Mouse (Mus musculus) heart, adult 8-10 months (tissue): Measurements from ENCODE around the gene Utrn. TPM values are rescaled to one million over a fixed set of nuclear protein-coding genes. Genes with fewer than 3 reads are reported as not detected.

Source experiments
- DNase-seq: peaks from one replicate; pipeline ENCODE4 v3.0.0; 2022; ENCODE audit warnings: low spot score
- total RNA-seq, 4 experiments: library from RNA; stranded (reverse); gene quantifications; 2 replicates each; pipeline ENCODE4 v1.2.4; 2022

Utrn gene
- total RNA-seq, 4 experiments from 2014 or later = 59.3 to 75.7 (median 71.0) TPM

DNA sequence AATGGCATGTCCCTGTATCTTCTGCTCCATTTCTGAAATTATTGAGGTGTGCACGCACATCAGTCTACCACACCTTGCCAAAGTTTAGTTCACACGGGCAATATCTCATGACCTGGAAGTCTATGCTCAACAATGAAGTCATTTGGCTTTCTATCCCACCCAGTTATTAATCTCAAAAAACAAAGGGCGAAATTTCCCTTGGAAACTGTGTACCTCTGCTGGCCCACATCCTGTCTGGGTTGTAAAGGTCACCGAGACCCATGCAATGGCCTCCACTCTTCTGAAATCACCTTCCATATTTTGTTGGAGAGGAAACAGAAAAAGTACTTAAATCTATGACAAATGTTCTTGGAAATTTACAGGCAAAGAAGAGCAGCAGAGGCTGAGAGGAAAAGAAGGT, 70.9 kb downstream of the Utrn start:
- no peak for DNase-seq

DNA sequence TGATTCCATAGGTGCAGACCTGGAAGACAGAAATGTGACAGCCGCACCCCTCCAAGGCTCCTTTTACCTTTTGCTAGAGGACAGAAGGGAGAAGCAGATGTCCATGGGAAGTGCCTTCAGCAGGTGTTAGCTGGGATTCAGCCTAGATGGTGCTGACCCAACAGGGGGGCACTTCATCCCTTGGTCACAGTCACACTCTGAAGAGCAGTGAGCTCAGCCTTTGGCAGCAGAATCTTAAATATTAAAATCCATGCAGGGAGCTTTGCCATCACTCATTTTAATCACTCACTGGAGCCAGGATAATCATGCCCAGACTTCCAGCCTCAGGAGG, 72.7 kb downstream of the Utrn start:
- no peak for DNase-seq

DNA sequence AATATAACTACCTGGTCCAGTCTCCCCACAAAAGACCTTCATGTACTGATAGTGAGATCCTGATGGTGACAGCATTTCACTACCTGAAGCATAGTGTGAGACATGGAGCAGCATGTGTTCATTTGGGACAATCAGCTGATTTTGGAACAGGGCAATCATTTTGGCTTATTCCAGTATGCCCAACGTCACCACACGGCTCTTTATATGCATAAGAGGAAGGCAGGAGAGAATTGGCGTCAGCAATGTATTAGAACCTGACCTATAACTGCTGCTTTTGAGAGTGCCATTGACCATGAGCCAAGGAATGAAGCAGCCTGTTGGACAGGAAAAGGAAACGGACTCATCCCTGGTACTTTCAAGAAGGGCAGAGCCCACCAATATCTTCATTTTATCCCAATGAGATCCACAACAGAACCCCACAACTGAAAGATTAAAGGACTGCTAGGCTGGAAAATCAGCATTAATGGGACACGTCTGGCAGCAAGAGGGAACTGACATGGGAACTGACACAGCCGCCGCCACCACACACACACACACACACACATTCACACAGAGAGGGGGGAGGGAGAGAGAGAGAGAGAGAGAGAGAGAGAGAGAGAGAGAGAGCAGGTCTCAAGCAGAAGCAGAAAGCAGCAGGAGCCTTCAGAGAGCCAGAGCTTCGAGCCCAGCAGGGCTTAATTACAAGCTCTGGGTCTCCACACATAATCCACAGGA, 73.2 kb downstream of the Utrn start:
- no peak for DNase-seq

DNA sequence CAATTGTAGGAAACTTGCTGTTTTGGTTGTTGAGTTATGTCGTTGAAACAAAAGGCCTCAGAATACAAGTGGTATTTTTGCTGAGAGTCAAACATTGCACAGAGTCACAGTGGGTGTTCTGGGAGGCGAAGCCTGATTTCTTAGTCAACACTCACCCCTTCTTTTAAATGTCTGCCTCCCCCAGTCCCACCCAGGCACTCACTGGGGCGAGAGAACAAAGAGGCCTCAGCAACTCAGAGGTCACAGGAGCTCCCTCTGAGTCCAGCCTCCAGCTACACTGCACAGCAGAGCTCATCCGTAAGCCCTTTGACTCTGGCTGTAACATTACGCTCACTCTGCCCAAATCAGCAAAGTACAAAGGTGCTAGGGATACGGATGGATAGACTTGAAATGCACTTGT, 77.1 kb downstream of the Utrn start:
- no peak for DNase-seq

DNA sequence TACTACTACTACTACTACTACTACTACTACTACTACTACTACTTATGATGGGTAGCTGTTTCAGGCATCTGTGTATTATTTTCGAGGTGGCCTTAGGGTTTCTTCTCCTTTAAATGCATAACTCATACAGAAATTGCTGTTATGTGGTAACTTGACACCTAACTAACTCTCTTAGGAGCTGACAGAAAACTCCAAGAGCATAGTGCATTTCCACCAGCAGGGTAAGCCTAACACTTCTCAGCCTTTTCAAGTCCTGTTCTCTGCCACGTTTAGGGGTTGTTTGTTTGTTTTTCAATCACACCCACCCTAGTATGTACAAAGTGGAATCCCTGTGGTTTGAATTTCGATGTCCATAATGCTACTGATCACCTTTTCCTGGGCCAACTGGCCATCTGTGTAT, 78.3 kb downstream of the Utrn start:
- DNase-seq = no peak

DNA sequence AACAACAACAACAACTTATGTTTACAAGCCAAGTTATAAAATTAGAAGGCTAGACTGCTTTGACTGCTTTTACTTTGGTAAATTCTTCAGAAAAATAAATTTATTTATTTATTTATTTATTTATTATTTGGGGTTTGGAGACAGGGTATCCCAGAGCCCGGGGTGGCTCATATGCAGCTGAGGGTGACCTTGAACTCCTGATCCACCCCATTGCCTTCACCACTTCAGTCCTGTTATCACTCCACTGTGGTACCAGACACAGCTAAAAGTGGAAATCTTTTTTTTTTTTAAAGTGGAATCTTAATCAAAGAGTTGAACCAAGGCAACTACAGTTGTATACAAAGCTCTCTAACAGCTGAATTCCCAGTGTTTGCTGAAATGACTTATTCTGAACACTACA, 80.6 kb downstream of the Utrn start:
- DNase-seq = no peak

DNA sequence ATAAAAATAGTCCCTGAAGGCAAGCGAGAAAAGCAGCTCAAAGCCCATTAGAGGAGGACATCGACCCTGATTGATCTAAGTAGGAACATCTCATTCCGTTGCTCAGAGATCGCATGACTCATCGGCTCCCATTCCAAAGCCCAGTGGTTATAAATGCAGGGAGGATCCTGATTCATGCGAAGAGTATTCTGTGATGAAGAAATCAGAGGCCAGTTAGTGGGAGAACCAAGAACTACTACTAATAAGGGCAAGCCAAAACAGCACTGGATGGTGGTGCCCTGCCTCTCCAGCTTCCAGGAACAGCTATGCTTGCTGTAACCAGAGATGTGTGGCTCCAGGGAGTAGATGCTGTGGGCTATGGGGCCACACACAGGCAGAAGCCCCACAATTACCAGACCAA, 81.2 kb downstream of the Utrn start:
- peak; percentile 55 for DNase-seq

DNA sequence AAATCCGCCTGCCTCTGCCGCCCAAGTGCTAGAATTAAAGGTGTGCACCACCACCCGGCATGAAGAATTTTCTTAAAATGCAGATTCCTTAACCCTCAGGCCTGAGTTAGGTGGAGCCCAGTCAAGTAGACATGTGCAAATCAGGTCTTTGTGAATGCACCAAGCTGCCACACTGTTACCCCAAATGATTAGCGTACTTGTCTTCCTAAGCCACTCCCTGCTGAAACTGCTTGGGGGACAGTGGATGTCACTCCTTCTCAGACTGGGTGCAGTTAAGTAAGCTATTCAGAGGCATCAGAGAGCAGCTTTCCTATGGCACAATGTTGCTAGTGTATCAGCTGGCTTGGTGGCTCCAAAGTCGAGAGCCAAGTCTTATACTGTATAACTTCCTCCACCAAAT, 83.9 kb downstream of the Utrn start:
- no peak for DNase-seq

DNA sequence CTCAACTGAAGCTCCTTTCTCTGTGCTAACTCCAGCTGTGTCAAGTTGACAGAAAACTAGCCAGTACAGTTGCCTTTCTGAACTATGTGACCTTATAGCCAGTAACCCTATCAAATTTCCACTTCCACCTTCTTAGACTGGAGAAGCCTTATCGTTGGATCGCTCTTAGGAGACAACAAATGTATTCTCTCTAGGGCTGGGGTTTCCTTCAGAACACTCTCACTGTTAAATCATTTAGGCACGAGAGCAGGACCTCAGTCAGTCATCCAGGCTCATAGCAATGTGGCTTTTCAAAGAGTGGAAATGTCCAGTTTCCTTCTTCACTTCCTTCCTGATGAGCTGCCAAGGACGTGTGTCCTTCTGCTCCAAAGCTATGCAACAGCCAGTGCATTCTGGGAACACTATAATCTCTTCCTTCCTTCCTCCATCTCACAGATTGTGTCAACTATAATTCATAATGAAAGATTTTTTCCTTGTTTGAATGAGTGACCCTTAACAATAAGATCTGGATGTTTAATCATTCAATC, 87.7 kb downstream of the Utrn start:
- peak; percentile 62 for DNase-seq

DNA sequence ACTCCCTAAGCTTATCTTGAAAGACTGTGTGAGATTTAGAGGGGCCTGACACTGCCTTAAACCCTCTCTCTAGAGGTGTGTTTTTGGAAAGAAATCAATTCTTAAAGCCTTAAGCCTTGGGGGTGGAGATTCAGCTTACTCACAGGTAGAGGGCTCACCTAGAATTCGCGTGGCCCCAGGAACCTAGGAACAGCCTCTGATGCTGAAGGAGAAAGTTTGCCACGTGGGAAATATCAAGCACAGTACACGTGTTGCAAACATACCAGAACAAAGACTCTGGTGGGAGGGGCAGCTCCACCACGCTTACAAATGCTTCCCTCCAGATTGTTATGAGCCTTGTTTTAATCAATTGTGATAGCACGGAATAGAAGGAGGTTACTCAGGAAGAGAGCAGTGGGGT, 96.0 kb downstream of the Utrn start:
- DNase-seq = no peak

DNA sequence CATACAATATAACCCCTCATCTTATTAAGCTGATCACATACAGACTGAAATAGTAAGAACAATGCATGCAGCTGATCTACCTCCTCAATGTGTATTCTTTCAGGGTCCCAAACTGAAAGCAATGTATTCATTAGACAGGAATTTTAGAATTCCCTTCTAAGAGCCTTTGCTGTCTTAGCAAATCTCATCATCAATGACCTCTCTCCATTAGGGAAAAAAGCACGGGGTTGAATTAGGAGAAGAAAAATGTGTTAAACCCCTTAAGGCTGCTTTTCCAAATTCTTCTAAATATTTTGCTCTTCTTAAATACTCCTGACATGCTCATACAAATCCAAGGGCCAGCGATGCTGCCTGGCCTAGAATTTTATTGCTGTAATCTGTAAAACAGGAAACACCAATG, 97.7 kb downstream of the Utrn start:
- DNase-seq = no peak

DNA sequence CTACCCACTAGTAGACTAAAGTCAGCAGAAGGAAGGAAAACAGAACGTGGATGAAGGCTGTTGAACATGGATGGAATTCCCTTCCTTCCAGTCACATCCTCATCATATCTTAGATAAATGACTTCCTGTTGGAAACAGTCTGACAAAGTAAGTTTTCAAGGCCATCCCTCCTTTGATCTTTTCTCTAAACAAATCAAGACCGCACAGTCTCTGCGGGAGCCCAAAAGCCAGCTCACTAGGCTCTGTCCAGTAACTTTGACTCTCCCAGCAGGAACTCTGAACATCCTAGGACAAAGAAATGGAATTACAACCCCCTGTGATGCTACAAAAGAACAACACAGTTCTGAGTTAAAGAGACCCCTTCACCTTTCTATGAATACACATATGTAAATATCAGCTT, 106.5 kb downstream of the Utrn start:
- DNase-seq = no peak

DNA sequence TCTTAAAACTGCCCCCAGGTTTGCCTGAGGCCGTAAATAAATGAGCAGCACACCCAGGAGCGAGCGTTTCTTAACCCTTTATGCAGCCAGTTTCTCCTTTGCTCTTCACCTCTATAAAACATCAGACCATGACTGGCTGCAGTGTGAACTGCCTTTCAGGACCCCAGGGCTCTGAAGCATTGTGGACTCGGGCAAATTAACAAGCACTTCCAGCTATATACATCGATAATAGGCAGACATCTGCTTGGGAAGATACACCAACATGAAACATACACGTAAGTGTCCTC, 110.5 kb downstream of the Utrn start:
- no peak for DNase-seq

DNA sequence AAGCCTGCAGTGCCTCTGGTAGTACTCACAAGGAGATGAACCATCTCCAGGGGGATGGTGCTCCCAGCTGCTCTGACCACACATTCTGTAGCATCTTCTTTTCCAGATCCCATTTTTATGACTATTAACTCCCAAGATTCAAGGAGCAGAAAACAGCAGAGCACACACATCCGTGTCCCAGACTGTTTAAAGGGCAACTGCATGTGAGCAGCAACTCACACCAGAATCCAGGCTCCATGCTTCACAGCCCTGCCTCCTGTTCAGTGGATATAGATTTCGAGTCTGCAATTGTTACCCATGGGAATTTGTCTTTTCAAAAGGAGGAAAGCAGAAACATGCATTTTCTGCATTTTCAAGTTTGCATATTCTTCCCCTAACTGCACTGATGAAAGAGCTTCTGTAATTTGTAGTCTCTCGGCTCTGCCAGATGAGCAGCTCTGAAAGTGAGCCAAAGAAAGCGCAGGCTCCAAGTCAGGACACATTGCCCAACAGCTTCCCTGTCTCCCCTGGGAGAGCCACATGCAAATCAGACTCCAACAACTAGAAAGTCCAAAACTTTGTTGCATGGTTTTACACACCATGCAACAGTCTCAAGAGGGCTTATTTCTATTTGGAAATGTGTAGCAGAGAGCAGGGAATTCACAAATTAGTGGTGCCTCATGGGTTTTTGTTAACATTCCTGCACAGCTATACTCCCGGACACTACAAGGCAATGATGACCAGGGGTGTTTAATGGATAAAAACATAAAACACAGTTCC, 111.0 kb downstream of the Utrn start:
- DNase-seq = peak; percentile 66

DNA sequence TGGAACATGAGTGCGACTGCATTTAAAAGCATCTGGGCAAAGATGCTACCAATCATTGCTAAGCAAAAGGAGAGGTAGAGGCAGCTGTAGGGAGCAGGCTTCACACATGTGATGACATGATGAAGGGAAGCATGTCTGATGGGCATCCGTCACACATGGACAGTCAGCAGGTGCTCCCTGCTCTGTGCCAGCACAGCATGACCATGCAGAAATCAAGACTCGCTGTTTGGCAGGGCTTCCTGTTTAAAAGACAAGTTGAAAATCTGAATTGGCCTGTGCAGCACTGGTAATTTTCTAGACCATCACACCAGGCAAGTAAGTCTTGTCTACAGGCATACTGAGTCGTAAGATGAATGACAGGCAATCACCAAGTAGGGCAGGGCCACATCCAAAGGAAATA, 112.5 kb downstream of the Utrn start:
- DNase-seq = no peak

DNA sequence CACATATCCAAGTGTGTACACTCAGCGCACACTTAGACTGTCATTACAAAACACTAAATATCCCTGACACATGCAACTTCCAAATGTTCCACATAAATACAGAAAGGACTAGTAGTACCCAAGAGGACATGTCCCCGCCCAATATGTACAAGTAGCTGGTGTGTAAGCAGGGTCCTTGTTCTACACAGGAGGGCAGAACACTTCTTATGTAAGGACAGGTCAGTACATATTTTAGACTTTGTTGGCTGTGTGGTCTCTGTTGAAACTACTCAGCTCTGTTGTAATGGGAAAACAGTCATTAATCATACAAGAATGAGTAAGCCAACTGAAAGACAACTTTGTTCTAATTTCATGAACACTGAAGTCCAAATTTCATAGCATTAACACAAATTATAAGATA, 114.3 kb downstream of the Utrn start:
- no peak for DNase-seq

DNA sequence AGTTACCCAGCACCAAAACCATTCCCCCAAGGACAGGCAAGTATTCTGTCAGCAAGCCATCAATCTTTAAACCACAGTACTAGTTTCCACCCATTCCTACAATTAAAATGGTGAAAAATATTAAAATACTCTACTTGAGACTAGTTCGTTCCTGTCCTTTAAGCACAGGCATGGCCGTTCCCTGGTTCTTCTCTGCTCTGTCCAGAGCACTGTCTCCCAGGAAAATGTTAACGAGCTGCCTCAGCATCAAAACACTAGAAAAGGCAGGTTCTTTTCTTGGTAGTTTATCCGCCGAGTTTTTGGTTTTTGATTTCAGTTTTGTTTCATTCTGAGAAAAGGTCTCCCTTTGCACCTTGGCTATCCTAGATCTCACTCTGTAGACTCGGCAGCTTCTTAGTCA, 115.0 kb downstream of the Utrn start:
- no peak for DNase-seq

DNA sequence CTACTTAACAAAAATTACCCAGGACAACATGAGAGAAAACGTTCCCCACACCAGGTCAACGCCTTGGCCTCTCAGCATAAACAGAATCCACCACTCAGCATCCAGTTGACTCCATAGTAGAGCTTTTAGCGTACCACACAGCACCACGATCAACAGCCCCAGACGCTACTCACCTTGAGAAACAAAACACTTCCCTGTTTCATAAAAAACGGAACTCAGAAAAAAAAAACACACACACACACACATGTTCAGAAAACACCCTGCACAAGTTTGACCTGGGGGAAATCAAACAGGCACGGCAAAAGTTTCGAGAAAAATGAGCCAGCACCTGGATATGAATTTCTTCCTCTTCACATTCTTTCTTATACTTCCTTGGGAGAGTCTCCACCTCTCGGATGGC, 125.4 kb downstream of the Utrn start:
- DNase-seq = no peak

DNA sequence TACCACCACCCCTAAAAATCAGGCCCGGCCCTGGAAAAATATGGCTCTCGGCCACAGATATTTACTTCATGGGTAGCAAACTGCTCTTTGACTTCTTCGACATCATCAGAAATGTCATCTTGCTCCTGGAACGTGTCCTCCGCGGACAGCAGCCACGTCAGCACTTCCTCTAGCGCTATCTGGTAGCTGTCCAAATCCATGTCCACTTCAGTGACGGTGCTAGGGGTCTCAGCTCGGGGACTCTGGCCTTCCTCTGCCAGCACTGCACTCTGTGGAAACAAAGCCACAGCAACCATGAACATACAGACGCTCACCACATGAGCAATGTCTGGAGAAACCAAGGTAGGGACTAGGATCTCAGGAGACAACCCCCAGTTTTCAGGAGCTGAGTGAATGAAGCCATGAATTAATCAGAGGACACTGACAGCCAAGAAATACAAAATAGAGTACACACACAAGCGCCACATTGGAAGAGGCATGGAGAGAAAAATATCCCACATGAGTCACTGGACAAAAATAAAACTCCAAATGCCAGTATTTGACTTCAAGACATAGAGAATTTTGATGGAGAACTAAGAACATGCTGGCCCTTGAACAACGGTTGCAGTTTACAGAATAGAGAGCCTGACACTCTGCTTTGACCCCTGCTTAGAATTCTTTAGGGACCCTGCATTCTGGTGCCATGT, 129.7 kb downstream of the Utrn start:
- DNase-seq = no peak

DNA sequence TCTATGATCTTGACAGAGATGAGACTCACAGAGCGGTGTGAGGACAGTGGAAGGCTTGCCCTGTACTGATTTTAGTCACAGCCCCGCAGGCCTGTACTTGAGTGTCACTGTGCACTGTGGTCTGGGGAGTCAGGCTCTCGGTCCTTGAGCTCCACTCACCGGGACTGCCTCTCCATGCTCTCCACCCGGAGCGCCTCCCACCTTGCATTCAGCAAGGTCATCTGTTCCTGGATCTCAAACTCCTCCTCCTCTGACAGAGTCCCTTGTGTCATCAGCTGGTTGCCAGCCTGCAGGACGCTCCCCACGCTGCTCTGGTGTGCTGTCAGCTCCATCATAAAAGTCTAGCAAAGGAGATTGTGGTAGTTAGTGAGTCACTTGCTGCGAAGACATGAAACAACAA, 131.2 kb downstream of the Utrn start:
- DNase-seq = no peak

DNA sequence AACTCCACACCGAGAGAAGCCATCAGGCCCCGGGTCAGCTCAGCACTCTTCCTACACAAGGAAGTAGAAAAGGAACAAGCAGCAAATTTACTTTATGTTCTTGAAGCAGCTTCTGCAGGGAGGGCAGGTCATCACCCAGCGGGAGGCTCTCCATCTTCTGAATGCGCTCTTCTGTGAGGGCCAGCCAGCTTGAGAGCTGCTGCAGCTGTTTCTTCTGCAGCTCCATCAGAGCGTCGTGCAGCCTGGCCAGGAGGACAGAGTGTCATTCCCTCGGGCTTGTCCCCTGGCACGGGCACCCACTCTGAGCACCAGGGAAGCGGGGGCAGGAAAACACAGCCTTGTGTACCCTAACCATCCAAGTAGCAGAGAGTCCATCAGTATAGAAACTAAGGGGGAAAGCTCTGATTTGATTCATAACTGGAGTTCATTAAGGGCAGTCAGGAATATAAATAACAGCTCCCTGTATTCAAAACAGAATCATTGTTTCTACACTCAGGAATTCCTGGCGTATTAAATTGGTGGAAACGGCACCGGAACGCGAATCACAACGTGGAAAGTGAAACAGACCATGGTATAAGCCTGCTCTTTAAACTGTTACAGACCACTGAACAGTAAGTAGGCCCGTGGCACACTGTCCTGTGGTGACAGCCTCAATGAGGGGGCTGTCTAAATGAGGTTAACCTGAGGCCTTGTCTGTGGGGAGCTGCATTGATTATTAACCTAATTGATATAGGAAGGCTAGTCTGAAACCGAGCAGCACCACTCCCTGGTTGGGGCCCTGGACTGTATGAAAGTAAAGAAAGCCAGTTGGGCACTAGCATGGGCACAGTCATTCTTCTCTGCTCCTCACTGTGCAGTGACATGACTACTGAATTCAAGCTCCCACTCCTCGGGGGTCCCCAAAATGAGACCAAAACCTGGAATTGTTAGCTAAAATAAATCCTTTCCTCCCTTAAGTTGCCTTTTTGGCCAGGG, 132.0 kb downstream of the Utrn start:
- peak; percentile 63 for DNase-seq

DNA sequence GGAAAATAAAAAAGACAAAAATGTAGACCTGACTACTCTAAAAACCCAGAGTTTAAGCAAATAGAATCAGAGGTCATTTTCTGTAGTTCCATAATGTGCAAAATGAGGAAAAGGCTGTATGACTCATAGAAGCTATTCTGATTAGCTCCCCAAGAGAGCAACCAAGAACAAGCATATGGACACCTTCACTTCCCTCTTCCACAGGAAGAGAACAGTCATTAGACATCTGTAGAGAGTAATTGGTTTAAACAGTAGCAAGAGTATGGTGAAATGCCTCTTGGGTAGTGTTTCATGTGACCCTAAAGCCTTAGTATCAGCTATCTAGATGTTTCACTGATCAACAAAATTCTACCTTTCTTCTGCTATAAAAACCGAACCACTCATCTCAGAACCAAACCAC, 133.5 kb downstream of the Utrn start:
- no peak for DNase-seq
